Mouse (Mus musculus) liver, postnatal 0 days (tissue): Measurements from ENCODE around the gene Nfkbie.

Experiments
- CTCF ChIP-seq: sonication (generic); IDR thresholded peaks from 2 replicates; pipeline ENCODE4 v1.5.1; 2016; ENCODE audit warnings: antibody characterized with exemption, low read depth
- EP300 ChIP-seq: IDR thresholded peaks from 2 replicates; pipeline ENCODE4 v1.6.1; 2016; ENCODE audit warnings: antibody characterized with exemption, low read depth, mild to moderate bottlenecking

- TF ChIP-seq CTCF (peak; percentile 96), EP300 (no peak)
Observed at GRCm38 (mm10) chr17:45563655-45564530, 8.4 kb downstream of the Nfkbie start, which contains the start of gene Slc35b2.
